Comparison of ENCODE assay signal across 20 mouse cellular contexts in genomic region chr5:139365827-139366226, GRCm38 (mm10). TPM values are rescaled to one million over a fixed set of nuclear protein-coding genes. Genes with fewer than 3 reads are reported as not detected.
DNase-seq lines count a peak whose midpoint lies in the region; ATAC-seq and TF ChIP-seq lines count a peak whose summit lies in the region.
"Had no signal": no experiment of that assay in that cellular context is flagged by ENCODE, and none has a peak within 500 bp of the region (broad histone marks: within the 10 kb centered on the region; RNA-seq: fewer than 3 reads in every experiment).

No protein-coding gene starts in this region.

- WGBS in embryonic facial prominence, embryonic 10.5 days, result 85% methylated on average over 1 of the region's 1 CpGs
- 71% methylated on average over 1 of the region's 1 CpGs for WGBS in hindbrain, postnatal 0 days

- H3K27me3 ChIP-seq in embryonic facial prominence, embryonic 10.5 days (replicated peaks; ENCODE audit: low read depth, poor library complexity, severe bottlenecking), result no peaks in the 10 kb centered on the region
- no peaks in the 10 kb centered on the region for H3K27me3 ChIP-seq in hindbrain, postnatal 0 days (ENCODE audit: insufficient read depth, low read length)
- H3K27me3 ChIP-seq: embryonic facial prominence, embryonic 15.5 days; heart, embryonic 15.5 days; hindbrain, embryonic 15.5 days had no signal

- no peak overlapping the region for H3K4me2 ChIP-seq in hindbrain, postnatal 0 days (ENCODE audit: low read depth, low read length)
- H3K4me2 ChIP-seq: embryonic facial prominence, embryonic 15.5 days; heart, embryonic 15.5 days; hindbrain, embryonic 15.5 days had no signal

- peaks cover 18% of the 10 kb centered on the region for H3K36me3 ChIP-seq in embryonic facial prominence, embryonic 10.5 days (replicated peaks)
- no peaks in the 10 kb centered on the region for H3K36me3 ChIP-seq in hindbrain, postnatal 0 days (ENCODE audit: insufficient read depth, low read length)
- H3K36me3 ChIP-seq: heart, embryonic 15.5 days; hindbrain, embryonic 15.5 days had no signal

- DNase-seq in heart, adult 11 months, result peak; percentile 98
- no peak for DNase-seq in heart, adult 8-10 months (ENCODE audit: low spot score)
- DNase-seq in 416B (ENCODE audit: low read depth) (peak; percentile 68), MN1 (ENCODE audit: low spot score) (no peak)
- no peak for DNase-seq in embryonic facial prominence, embryonic 10.5 days (ENCODE audit: low spot score)
- DNase-seq in lung, postnatal 4 days, result peak; percentile 51 to 52
- DNase-seq in hindbrain, postnatal 0 days (ENCODE audit: low spot score), result no peak
- no peak for DNase-seq in cerebellum, postnatal 4 days (ENCODE audit: low spot score in 2 of 2)
- DNase-seq: layer of hippocampus, postnatal 36 days; thymus, adult 18-20 months had no signal

- TF ChIP-seq CTCF in hindbrain, postnatal 0 days (IDR thresholded peaks at IDR 0.05; ENCODE audit: low read depth), result no peak

- H3K9ac ChIP-seq in hindbrain, postnatal 0 days (replicated peaks; ENCODE audit: low read length), result no peak overlapping the region
- H3K9ac ChIP-seq: embryonic facial prominence, embryonic 15.5 days; heart, embryonic 15.5 days; hindbrain, embryonic 15.5 days had no signal

- H3K4me3 ChIP-seq in embryonic facial prominence, embryonic 10.5 days, result no peak overlapping the region
- H3K4me3 ChIP-seq in hindbrain, postnatal 0 days (ENCODE audit: low read length), result no peak overlapping the region
- H3K4me3 ChIP-seq: embryonic facial prominence, embryonic 15.5 days; heart, embryonic 15.5 days; hindbrain, embryonic 15.5 days had no signal

- H3K4me1 ChIP-seq in embryonic facial prominence, embryonic 10.5 days, result peaks cover 47% of the 10 kb centered on the region
- peaks cover 4% of the 10 kb centered on the region; the same call in 1 of the 2 replicates for H3K4me1 ChIP-seq in hindbrain, postnatal 0 days (ENCODE audit: insufficient read depth, low read length)

- no peak for ATAC-seq in hindbrain, postnatal 0 days
- ATAC-seq: activated CD4-positive, CD25-positive, alpha-beta regulatory T cell, adult 4 months; forebrain, embryonic 14.5 days had no signal

- no peaks in the 10 kb centered on the region for H3K9me3 ChIP-seq in embryonic facial prominence, embryonic 10.5 days
- no peaks in the 10 kb centered on the region for H3K9me3 ChIP-seq in hindbrain, postnatal 0 days (ENCODE audit: low read length)
- H3K9me3 ChIP-seq: embryonic facial prominence, embryonic 15.5 days; G1E; heart, embryonic 15.5 days; hindbrain, embryonic 15.5 days had no signal

- H3K27ac ChIP-seq in embryonic facial prominence, embryonic 10.5 days (replicated peaks), result peak overlapping the region; percentile 24; the same call in 1 of the 2 replicates
- H3K27ac ChIP-seq in hindbrain, postnatal 0 days, result no peak overlapping the region

RNA-seq across cellular contexts. Expression of gene Gpr146, which starts 11.7 kb away (rescaled TPM):
- total RNA-seq in heart, adult 8-10 months (2022), result 10 to 100 TPM; 43.1 to 55.6 (median 47.0) TPM
- polyA plus RNA-seq in embryonic facial prominence, embryonic 10.5 days (2016; fragmentation: Nextera tagmentation; extraction: Ambion mirVana), result 1.7 and 2.5 TPM in 2 replicates
- 8.1 and 10.1 TPM in 2 replicates for total RNA-seq in hindbrain, postnatal 0 days (2014; rRNA removed)
- polyA plus RNA-seq in hindbrain, postnatal 0 days (2015; fragmentation: Nextera tagmentation; extraction: Ambion mirVana), result 3.7 and 4.4 TPM in 2 replicates

RNA-seq across cellular contexts. Expression of gene Cyp2w1, which starts 13.4 kb away (rescaled TPM):
- not detected for total RNA-seq in heart, adult 8-10 months (2022)
- polyA plus RNA-seq in embryonic facial prominence, embryonic 10.5 days (2016; fragmentation: Nextera tagmentation; extraction: Ambion mirVana), result not detected in 2 replicates
- not detected in 2 replicates for total RNA-seq in hindbrain, postnatal 0 days (2014; rRNA removed)
- not detected in 2 replicates for polyA plus RNA-seq in hindbrain, postnatal 0 days (2015; fragmentation: Nextera tagmentation; extraction: Ambion mirVana)
- total RNA-seq: G1E; gastrocnemius, adult 8-10 months; layer of hippocampus, postnatal 36 days had no signal
- polyA plus RNA-seq: activated CD4-positive, CD25-positive, alpha-beta regulatory T cell, adult 4 months; forebrain, embryonic 14.5 days; G1E; heart, embryonic 15.5 days; hindbrain, embryonic 15.5 days; kidney, embryonic 16.5 days; limb, embryonic 11.5 days; neural tube, embryonic 11.5 days had no signal

RNA-seq across cellular contexts. Expression of gene Cox19, which starts 14.6 kb away (rescaled TPM):
- total RNA-seq in heart, adult 8-10 months (2022), result 100 to 1,000 TPM in 3 of 4 experiments, 10 to 100 TPM in 1; 96.9 to 114 (median 106) TPM
- 116 and 122 TPM in 2 replicates for polyA plus RNA-seq in embryonic facial prominence, embryonic 10.5 days (2016; fragmentation: Nextera tagmentation; extraction: Ambion mirVana)
- total RNA-seq in hindbrain, postnatal 0 days (2014; rRNA removed), result 93.7 and 106 TPM in 2 replicates
- 86.3 and 91.0 TPM in 2 replicates for polyA plus RNA-seq in hindbrain, postnatal 0 days (2015; fragmentation: Nextera tagmentation; extraction: Ambion mirVana)

RNA-seq across cellular contexts. Expression of gene C130050O18Rik, which starts 39.3 kb away (rescaled TPM):
- total RNA-seq in heart, adult 8-10 months (2022), result 1 to 10 TPM in 1 of 4 experiments, under 1 TPM in 3; 0.49 to 1.2 (median 0.72) TPM
- polyA plus RNA-seq in embryonic facial prominence, embryonic 10.5 days (2016; fragmentation: Nextera tagmentation; extraction: Ambion mirVana), result 0.16 and 0.26 TPM in 2 replicates
- 1.1 TPM in 1 of 2 replicates, not detected in the other for total RNA-seq in hindbrain, postnatal 0 days (2014; rRNA removed)
- polyA plus RNA-seq in hindbrain, postnatal 0 days (2015; fragmentation: Nextera tagmentation; extraction: Ambion mirVana), result 0.34 TPM in 1 of 2 replicates, not detected in the other
- polyA plus RNA-seq: activated CD4-positive, CD25-positive, alpha-beta regulatory T cell, adult 4 months had no signal

RNA-seq across cellular contexts. Expression of gene Adap1, which starts 40.4 kb away (rescaled TPM):
- total RNA-seq in heart, adult 8-10 months (2022), result 1 to 10 TPM; 2.1 to 4.2 (median 2.9) TPM
- polyA plus RNA-seq in embryonic facial prominence, embryonic 10.5 days (2016; fragmentation: Nextera tagmentation; extraction: Ambion mirVana), result 0.51 and 0.54 TPM in 2 replicates
- total RNA-seq in hindbrain, postnatal 0 days (2014; rRNA removed), result 241 and 242 TPM in 2 replicates
- polyA plus RNA-seq in hindbrain, postnatal 0 days (2015; fragmentation: Nextera tagmentation; extraction: Ambion mirVana), result 123 and 128 TPM in 2 replicates

Comparison
In these comparisons a context has a peak if more than half of its experiments do, and no peak if none do; other contexts are left out.
1. DNase-seq: peak in heart, adult 11 months (single experiment), 416B (single experiment) and lung, postnatal 4 days (2 of 2); none in heart, adult 8-10 months (single experiment), embryonic facial prominence, embryonic 10.5 days (single experiment), MN1 (single experiment), hindbrain, postnatal 0 days (single experiment) and cerebellum, postnatal 4 days (0 of 2).